Mouse (Mus musculus) thymus, adult 2 months (tissue): ENCODE data around the gene Rdh16f2.

Source experiments
- CTCF ChIP-seq: fragments of 200-500 bp; IDR thresholded peaks from 2 replicates; pipeline ENCODE4 v1.5.1; 2012; ENCODE audit warnings: mild to moderate bottlenecking, control low read depth, low read length, moderate library complexity, borderline replicate concordance; ENCODE audit not compliant: control insufficient read depth, poor library complexity, insufficient read depth; ENCODE audit errors: extremely low read depth
- POLR2A ChIP-seq: fragments of 200-500 bp; IDR thresholded peaks from 2 replicates; pipeline ENCODE4 v1.6.1; 2012; ENCODE audit warnings: mild to moderate bottlenecking, low read length, control low read depth, moderate library complexity; ENCODE audit not compliant: control insufficient read depth, poor library complexity, insufficient read depth; ENCODE audit errors: extremely low read depth

DNA sequence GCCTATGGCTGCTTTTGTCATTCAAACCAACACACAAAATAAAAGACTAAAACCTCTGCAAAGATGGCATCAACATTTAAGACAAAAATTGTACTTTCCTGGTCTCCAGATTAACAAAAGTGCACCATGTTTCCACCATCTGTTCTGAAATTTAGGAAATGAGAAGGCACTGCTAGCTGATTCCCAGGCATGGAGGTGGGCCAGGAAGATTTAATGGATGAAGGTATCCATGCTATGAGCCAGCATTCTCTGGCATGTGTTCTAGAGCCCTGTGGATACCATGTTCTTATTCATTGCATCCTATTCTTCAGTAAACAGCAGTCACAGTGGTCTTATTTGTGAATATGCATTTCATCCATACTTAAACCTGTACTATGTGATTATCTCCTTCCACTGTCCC, 9.9 kb upstream of the Rdh16f2 start:
- TF ChIP-seq CTCF, result no peak
- no peak for TF ChIP-seq POLR2A
